Mouse (Mus musculus) myocyte (in vitro differentiated cells): ENCODE measurements at regions not wholly inside any gene's neighbourhood (a gene's known extent, or its start where the extent isn't known, plus 50 kb on each side); places are given as distances from the start of the nearest gene placed in this dataset.
A peak's percentile ranks its signal among the peaks of the same experiment; 100 is the strongest.

Experiments used
- H3K27me3 ChIP-seq: one replicate; pipeline ENCODE4 v1.6.1; 2011; ENCODE audit not compliant: control insufficient read depth, insufficient read depth, insufficient read length
- H3K36me3 ChIP-seq: one replicate; pipeline ENCODE4 v1.6.1; 2011; ENCODE audit not compliant: control insufficient read depth, insufficient read depth
- H3K4me2 ChIP-seq: one replicate; pipeline ENCODE4 v1.6.1; 2011; ENCODE audit warnings: low read depth, control low read depth
- H3K4me3 ChIP-seq: one replicate; pipeline ENCODE4 v1.5.1; 2011; ENCODE audit warnings: mild to moderate bottlenecking, control low read depth, moderate library complexity
- H3K79me2 ChIP-seq: one replicate; pipeline ENCODE4 v1.6.1; 2011; ENCODE audit not compliant: control insufficient read depth, insufficient read depth
- H3ac ChIP-seq: one replicate; pipeline ENCODE4 v1.6.1; 2011; ENCODE audit not compliant: control insufficient read depth, insufficient read length
- CEBPB ChIP-seq: IDR thresholded peaks from 2 replicates; pipeline ENCODE4 v1.6.1; 2011; ENCODE audit warnings: mild to moderate bottlenecking, moderate library complexity; ENCODE audit not compliant: poor library complexity, insufficient read depth, severe bottlenecking
- E2F4 ChIP-seq: IDR thresholded peaks from one replicate; pipeline ENCODE4 v1.6.1; 2011; ENCODE audit warnings: mild to moderate bottlenecking, control low read depth, moderate library complexity; ENCODE audit not compliant: insufficient read depth
- MAX ChIP-seq: IDR thresholded peaks from one replicate; pipeline ENCODE4 v1.6.1; 2011; ENCODE audit warnings: low read depth, mild to moderate bottlenecking, control low read depth
- MYOD1 ChIP-seq, 3 experiments: IDR thresholded peaks; one replicate each; pipeline ENCODE4 v1.6.1; 2011; ENCODE audit warnings: control low read depth in 2 of 3, low read depth in 2 of 3, mild to moderate bottlenecking in 2 of 3, moderate library complexity in 1 of 3; ENCODE audit not compliant: insufficient read length in 2 of 3, control insufficient read depth in 1 of 3
- MYOG ChIP-seq, 3 experiments: IDR thresholded peaks; one replicate each; pipeline ENCODE4 v1.6.1; 2011; ENCODE audit warnings: control low read depth in 2 of 3, low read depth in 2 of 3, mild to moderate bottlenecking in 2 of 3; ENCODE audit not compliant: insufficient read length in 2 of 3, control insufficient read depth in 1 of 3, insufficient read depth in 1 of 3
- POLR2A ChIP-seq: IDR thresholded peaks from one replicate; pipeline ENCODE4 v1.6.1; 2011; ENCODE audit warnings: low read depth, mild to moderate bottlenecking, control low read depth, moderate library complexity; ENCODE audit not compliant: insufficient read length
- POLR2AphosphoS2 ChIP-seq: IDR thresholded peaks from one replicate; pipeline ENCODE4 v1.6.1; 2011; ENCODE audit warnings: low read depth, control low read depth; ENCODE audit not compliant: insufficient read length
- REST ChIP-seq: IDR thresholded peaks from one replicate; pipeline ENCODE4 v1.6.1; 2011; ENCODE audit warnings: mild to moderate bottlenecking, control low read depth, moderate library complexity; ENCODE audit not compliant: insufficient read depth, insufficient read length
- SRF ChIP-seq: IDR thresholded peaks from one replicate; pipeline ENCODE4 v1.6.1; 2011; ENCODE audit warnings: low read depth; ENCODE audit not compliant: control insufficient read depth, insufficient read length
- TCF12 ChIP-seq: IDR thresholded peaks from one replicate; pipeline ENCODE4 v1.6.1; 2011; ENCODE audit warnings: mild to moderate bottlenecking, control low read depth; ENCODE audit not compliant: poor library complexity, insufficient read depth, severe bottlenecking
- TCF3 ChIP-seq: IDR thresholded peaks from one replicate; pipeline ENCODE4 v1.6.1; 2011; ENCODE audit warnings: low read depth, control low read depth; ENCODE audit not compliant: insufficient read length
- USF1 ChIP-seq: IDR thresholded peaks from one replicate; pipeline ENCODE4 v1.6.1; 2011; ENCODE audit warnings: low read depth, mild to moderate bottlenecking, control low read depth, moderate library complexity

DNA sequence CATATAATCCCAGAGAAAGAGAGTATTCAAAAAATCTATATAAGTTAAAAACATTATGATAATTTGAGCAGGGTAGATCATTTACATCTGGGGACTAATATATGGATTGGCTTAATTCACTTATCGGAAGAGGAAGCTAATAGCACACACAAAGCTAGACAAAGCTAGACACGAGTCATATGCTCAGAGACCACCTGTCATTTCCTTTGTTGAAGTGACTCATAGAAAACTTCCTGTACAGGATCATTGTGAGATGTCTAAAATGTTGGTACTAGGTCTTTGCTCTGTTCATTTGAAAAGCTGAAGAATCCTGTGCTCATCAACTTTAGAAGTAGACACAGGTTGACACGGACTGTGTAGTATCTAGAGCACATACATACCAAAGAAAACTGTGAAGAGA, 101.5 kb downstream of the Ndfip2 start:
- no peak overlapping the region for H3K4me3 ChIP-seq
- no peaks in the 10 kb centered on the region for H3K27me3 ChIP-seq
- TF ChIP-seq CEBPB: no peak
- TF ChIP-seq TCF12: no peak
- peak in 1 of 3 experiments; percentile 10 for TF ChIP-seq MYOG (IDR thresholded peaks at IDR 0.05; ENCODE audit: control insufficient read depth in 1 of 3, insufficient read depth in 1 of 3, insufficient read length in 2 of 3, low read depth in 2 of 3)
- no peak for TF ChIP-seq SRF
- TF ChIP-seq MYOD1 (IDR thresholded peaks at IDR 0.05; ENCODE audit: control insufficient read depth in 1 of 3, insufficient read length in 2 of 3, low read depth in 2 of 3): peak in 2 of 3 experiments; percentile 64 to 74
- no peak for TF ChIP-seq E2F4
- TF ChIP-seq TCF3: no peak
- no peak for TF ChIP-seq POLR2A
- TF ChIP-seq POLR2AphosphoS2: no peak
- no peak for TF ChIP-seq USF1
- TF ChIP-seq REST: no peak
- TF ChIP-seq MAX: no peak

More for the DNA sequence above, 101.5 kb downstream of the Ndfip2 start:
- H3K79me2 ChIP-seq: no peaks in the 10 kb centered on the region
- peak overlapping the region; percentile 19 for H3K4me2 ChIP-seq
- H3K36me3 ChIP-seq: no peaks in the 10 kb centered on the region
- no peak overlapping the region for H3ac ChIP-seq
